Mouse (Mus musculus) embryo, embryonic 10.5 days (tissue): Measurements from ENCODE around the gene Arl6ip4.
A peak's percentile ranks its signal among the peaks of the same experiment; 100 is the strongest.

Source experiments
- DNase-seq: peaks from one replicate; pipeline ENCODE4 v3.0.0-alpha.2; 2015; ENCODE audit warnings: low spot score

The Arl6ip4 gene

GRCm38 (mm10) chr5:124115990-124116845 is at the start of gene Arl6ip4:
Gene Arl6ip4 (plus strand): TSS chr5:124116089.
- peak; percentile 84 for DNase-seq

GRCm38 (mm10) chr5:124069657-124070056 is 46.2 kb upstream of the Arl6ip4 start:
- no peak for DNase-seq

GRCm38 (mm10) chr5:124073682-124074081 is 42.2 kb upstream of the Arl6ip4 start:
- peak; percentile 63 for DNase-seq

GRCm38 (mm10) chr5:124074845-124075307 is 41.0 kb upstream of the Arl6ip4 start:
- peak; percentile 43 for DNase-seq

GRCm38 (mm10) chr5:124075716-124076115 is 40.2 kb upstream of the Arl6ip4 start:
- no peak for DNase-seq

- no peak for DNase-seq
These were observed 39.3 kb upstream of the Arl6ip4 start for GRCm38 (mm10) chr5:124076559-124076958.

GRCm38 (mm10) chr5:124077241-124077640 is 38.6 kb upstream of the Arl6ip4 start:
- no peak for DNase-seq

GRCm38 (mm10) chr5:124077856-124078460 is 37.9 kb upstream of the Arl6ip4 start:
- no peak for DNase-seq

GRCm38 (mm10) chr5:124078794-124079416 is 37.0 kb upstream of the Arl6ip4 start:
- DNase-seq: no peak

GRCm38 (mm10) chr5:124079880-124080279 is 36.0 kb upstream of the Arl6ip4 start:
- DNase-seq: no peak

GRCm38 (mm10) chr5:124082447-124082846 is 33.4 kb upstream of the Arl6ip4 start:
- no peak for DNase-seq

GRCm38 (mm10) chr5:124082941-124083688 is 32.8 kb upstream of the Arl6ip4 start:
- DNase-seq: no peak

GRCm38 (mm10) chr5:124083850-124084587 is 31.9 kb upstream of the Arl6ip4 start:
- DNase-seq: no peak

GRCm38 (mm10) chr5:124084588-124085173 is 31.2 kb upstream of the Arl6ip4 start:
- DNase-seq: peak; percentile 89

GRCm38 (mm10) chr5:124085513-124085912 is 30.4 kb upstream of the Arl6ip4 start:
- DNase-seq: no peak

GRCm38 (mm10) chr5:124086876-124087275 is 29.0 kb upstream of the Arl6ip4 start:
- DNase-seq: no peak

- no peak for DNase-seq
These were observed 26.0 kb upstream of the Arl6ip4 start for GRCm38 (mm10) chr5:124089868-124090267.

GRCm38 (mm10) chr5:124091951-124092406 is 23.9 kb upstream of the Arl6ip4 start:
- DNase-seq: no peak

GRCm38 (mm10) chr5:124093120-124093794 is 22.6 kb upstream of the Arl6ip4 start:
- no peak for DNase-seq
